Mouse (Mus musculus) effector memory CD4-positive, alpha-beta T cell, adult 7 months (primary cell): ENCODE measurements around the gene Coq2. TPM values are rescaled to one million over a fixed set of nuclear protein-coding genes. Genes with fewer than 3 reads are reported as not detected.

Experiments used
- polyA plus RNA-seq: library from polyadenylated mRNA; unstranded; fragments of 100-300 nt; shearing (Covaris generic); gene quantifications from one replicate; pipeline ENCODE4 v1.2.1, GENCODE M21; 2017

Gene Coq2
- 45.1 TPM for polyA plus RNA-seq

GRCm38 (mm10) chr5:100674711-100675376 lies at the start of gene Coq2:
TSS of gene Coq2 (minus strand) at chr5:100675140.

DNA sequence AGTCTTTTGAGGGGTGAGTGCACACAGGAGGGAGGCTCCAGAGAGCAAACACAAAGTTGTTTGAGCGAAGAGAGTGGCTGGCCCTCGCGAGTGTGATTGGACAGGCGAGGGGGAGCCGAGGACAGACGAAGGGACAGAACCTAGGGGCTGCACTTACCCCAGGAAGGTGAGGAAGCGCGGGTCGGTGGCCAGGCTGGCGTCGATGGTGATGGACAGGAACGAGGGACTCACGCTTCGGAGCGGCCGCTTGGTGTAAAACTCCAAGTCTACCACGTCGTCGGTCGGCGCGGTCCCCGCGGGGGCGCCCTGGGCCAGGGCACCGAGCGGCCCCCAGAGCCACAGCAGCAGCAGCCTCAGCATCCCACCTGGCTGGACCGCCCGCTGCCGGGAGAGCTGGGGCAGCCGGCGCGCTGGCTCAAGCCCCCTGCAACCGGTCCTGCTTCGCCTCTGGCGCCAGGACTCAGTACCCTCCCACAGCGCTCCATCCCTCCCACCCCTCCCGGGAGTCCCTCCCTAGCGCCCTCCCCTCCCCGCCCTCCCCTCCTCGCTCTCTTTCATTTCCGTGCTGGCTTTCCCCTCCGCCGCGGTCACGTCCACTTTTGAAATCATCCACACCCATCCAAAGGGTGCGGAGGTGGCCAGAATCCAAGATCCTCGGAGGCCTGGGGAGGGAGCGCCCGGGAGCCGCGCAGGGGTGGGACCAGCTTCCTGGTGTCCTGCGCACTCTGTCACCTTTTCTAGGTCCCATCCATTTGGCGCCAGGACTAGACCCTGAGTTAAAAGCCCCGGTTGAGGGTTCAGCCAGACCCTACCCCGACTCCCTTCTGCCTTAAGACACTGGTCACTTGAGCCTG lies 44.5 kb upstream of the Coq2 start, which contains the start of gene Hpse:
Gene Hpse (minus strand): TSS at position 482 of the 854 bp plus-strand sequence.

Other genes with a start within 250 kb of the Coq2 start
- gene Lin54, start 174.5 kb downstream of the Coq2 start, polyA plus RNA-seq = 38.8 TPM
- 77.5 TPM for gene Cops4, start 156.8 kb downstream of the Coq2 start, polyA plus RNA-seq
- gene Plac8, start 102.9 kb downstream of the Coq2 start, polyA plus RNA-seq = 79.9 TPM
- gene Hpse, start 44.6 kb upstream of the Coq2 start, polyA plus RNA-seq = 0.20 TPM
- gene Helq, start 123.5 kb upstream of the Coq2 start, polyA plus RNA-seq = 16.7 TPM
- 88.4 TPM for gene Mrps18c, start 123.5 kb upstream of the Coq2 start, polyA plus RNA-seq
- gene Abraxas1, start 145.8 kb upstream of the Coq2 start, polyA plus RNA-seq = 8.4 TPM
- 1.1 TPM for gene Gpat3, start 170.6 kb upstream of the Coq2 start, polyA plus RNA-seq